Mouse (Mus musculus): ENCODE data around the gene Bri3bp. TPM values are rescaled to one million over a fixed set of nuclear protein-coding genes. Genes with fewer than 3 reads are reported as not detected.

The Bri3bp gene
- 3.9 and 5.1 TPM in 2 replicates for polyA plus RNA-seq (2012; rRNA removed)

DNA sequence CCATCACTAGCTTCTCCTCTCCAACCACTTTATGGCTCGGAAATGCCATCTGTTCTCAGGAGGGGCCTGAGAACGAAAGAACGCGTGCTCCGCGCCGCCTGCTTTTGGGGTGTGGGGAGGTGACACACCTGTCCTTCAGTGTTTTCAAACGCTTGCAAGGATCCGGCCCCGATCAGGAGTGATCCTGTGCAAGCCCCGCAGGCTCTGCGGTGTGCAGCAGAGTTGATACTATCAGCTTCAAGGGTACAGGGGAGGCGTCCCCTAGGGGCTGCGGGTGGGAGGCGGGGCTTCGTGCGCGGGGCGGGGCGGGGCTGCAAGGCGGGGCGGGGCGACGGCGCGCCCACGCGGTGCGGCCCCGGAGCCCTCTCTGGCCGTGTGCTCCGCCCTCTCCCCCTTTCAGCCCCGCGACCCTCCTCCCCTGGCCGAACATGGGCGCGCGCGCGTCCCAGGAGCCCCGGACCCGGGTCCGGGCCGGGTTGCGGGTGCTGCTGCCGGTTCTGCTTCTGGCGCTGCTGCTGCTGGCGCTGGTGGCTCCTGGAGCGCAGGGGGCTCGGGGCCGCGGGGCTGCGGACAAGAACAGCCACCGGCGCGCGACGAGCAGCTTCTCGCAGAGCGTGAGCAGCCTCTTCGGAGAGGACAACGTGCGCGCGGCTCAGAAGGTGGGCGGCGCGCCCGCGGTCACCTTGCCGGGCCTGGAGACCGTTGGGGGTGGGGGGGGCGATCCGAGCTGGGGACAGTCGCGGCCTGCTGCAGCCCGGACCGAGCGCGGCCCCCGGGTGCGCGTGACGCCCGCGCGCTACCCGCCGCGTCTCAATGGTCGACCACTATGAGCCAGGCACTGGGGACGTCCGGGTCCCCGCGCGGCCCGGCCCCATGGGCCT lies at the start of gene Bri3bp:
Gene Bri3bp (plus strand): TSS at position 335 of the 881 bp plus-strand sequence.

DNA sequence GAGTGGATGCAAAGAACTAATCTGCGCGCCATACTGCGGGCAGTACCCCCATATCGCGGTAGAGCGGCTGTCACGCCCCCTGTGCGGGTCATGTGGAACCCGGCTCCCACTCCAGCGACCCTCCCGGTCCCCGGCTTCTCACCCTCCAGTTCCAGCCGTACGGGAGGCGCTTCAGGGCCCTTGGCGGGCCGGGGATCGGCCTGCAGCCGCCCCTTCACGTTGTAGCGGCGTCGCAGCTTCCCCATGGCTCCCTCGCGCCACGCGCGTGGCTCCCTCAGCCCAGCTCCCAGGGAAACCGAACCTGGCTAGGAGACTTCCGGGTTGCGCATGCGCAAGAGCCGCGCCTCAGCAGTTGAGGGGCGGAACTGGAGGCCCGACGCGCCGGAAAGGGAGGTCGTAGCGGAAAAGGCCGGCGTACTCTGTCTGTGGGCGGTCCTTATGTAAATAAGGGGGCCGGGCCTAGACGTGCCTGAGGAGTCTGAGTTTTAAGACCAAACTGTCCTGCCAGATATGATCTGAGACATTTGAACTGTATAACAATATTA lies 7.5 kb upstream of the Bri3bp start, which contains the start of gene Dhx37:
Gene Dhx37 (minus strand): TSS at position 329 of the 545 bp plus-strand sequence.

DNA sequence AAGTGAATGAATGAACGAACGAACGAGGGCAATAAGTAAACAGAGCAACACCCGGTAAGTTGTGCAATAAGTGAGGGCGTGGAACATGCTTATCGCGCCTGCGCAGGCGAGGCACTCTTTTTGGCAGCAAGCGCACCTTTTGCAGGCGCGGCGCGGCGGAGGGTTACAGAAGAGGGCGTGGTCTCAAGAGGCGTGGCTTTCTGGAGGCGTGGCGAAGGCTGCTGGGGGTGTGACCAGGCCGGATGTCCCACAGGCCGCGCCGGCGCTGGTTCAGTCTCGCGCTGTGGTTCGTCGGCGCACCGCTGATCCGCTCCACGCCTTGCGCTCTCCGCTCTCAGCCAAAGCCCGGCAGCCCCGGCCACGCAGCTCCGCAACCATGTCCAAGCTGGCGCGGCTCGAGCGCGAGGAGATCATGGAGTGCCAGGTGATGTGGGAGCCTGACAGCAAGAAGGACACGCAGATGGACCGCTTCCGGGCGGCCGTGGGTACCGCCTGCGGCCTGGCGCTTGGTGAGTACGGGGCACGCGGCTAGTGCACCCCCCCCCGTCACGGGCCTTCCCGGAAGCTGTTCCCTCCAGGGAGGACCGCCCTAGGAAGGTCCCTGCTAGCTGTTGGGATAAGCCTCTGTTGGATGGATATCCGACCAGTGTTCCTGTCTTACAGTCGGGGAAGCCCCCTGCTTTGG lies 34.4 kb downstream of the Bri3bp start, which contains the start of gene Aacs:
Gene Aacs (plus strand): TSS at position 214 of the 685 bp plus-strand sequence.

Other genes with a start within 250 kb of the Bri3bp start
- 44.0 and 50.6 TPM in 2 replicates for gene Scarb1, start 100.5 kb upstream of the Bri3bp start, polyA plus RNA-seq (2012; rRNA removed)
- gene Gm10382, start 52.2 kb upstream of the Bri3bp start, polyA plus RNA-seq (2012; rRNA removed): 0.05 and 0.06 TPM in 2 replicates
- 213 and 219 TPM in 2 replicates for gene Ubc, start 51.4 kb upstream of the Bri3bp start, polyA plus RNA-seq (2012; rRNA removed)
- 6.8 and 8.3 TPM in 2 replicates for gene Dhx37, start 7.4 kb upstream of the Bri3bp start, polyA plus RNA-seq (2012; rRNA removed)
- gene Aacs, start 34.2 kb downstream of the Bri3bp start, polyA plus RNA-seq (2012; rRNA removed): 10.6 and 10.7 TPM in 2 replicates
- under 0.01 and 0.01 TPM in 2 replicates for gene Tmem132b, start 90.2 kb downstream of the Bri3bp start, polyA plus RNA-seq (2012; rRNA removed)

All from liver, embryonic 14 days (tissue).